ENCODE assay signal across 16 mouse cellular contexts in genomic region chr1:55198719-55199118, GRCm38 (mm10). TPM values are rescaled to one million over a fixed set of nuclear protein-coding genes. Genes with fewer than 3 reads are reported as not detected.
DNase-seq lines count a peak whose midpoint lies in the region; ATAC-seq and TF ChIP-seq lines count a peak whose summit lies in the region.
"Had no signal": no experiment of that assay in that cellular context is flagged by ENCODE, and none has a peak within 500 bp of the region (broad histone marks: within the 10 kb centered on the region; RNA-seq: fewer than 3 reads in every experiment).

No protein-coding gene starts in this region.

- H3K4me3 ChIP-seq in heart, embryonic 11.5 days (ENCODE audit: low read depth, low read length) = no peak overlapping the region
- no peak overlapping the region for H3K4me3 ChIP-seq in heart, adult 2 months
- H3K4me3 ChIP-seq in ES-E14 (ENCODE audit: insufficient read depth in 1 of 2, low read depth in 1 of 2, low read length in 2 of 2, poor library complexity in 1 of 2, severe bottlenecking in 1 of 2) = no peak overlapping the region
- H3K4me3 ChIP-seq: embryonic facial prominence, embryonic 15.5 days; hindbrain, embryonic 15.5 days; limb, embryonic 13.5 days had no signal

- no peaks in the 10 kb centered on the region for H3K9me3 ChIP-seq in heart, embryonic 11.5 days (replicated peaks; ENCODE audit: control insufficient read depth, low read length)
- no peaks in the 10 kb centered on the region for H3K9me3 ChIP-seq in ES-E14 (ENCODE audit: control insufficient read depth, insufficient read depth, low read depth, low read length)
- H3K9me3 ChIP-seq: embryonic facial prominence, embryonic 15.5 days; hindbrain, embryonic 15.5 days; limb, embryonic 13.5 days had no signal

- H3K36me3 ChIP-seq in heart, embryonic 11.5 days (ENCODE audit: control insufficient read depth, insufficient read depth, low read length) = no peaks in the 10 kb centered on the region
- H3K36me3 ChIP-seq in heart, adult 2 months (ENCODE audit: control insufficient read depth, insufficient read depth, low read length) = no peaks in the 10 kb centered on the region
- H3K36me3 ChIP-seq in ES-E14 (ENCODE audit: control insufficient read depth, insufficient read depth, low read length, poor library complexity, severe bottlenecking) = no peaks in the 10 kb centered on the region
- H3K36me3 ChIP-seq: hindbrain, embryonic 15.5 days had no signal

- no peaks in the 10 kb centered on the region for H3K79me2 ChIP-seq in heart, adult 2 months (replicated peaks; ENCODE audit: control insufficient read depth, insufficient read depth, low read length)

- 33% methylated on average over 3 of the region's 3 CpGs for WGBS in heart, embryonic 11.5 days (ENCODE audit: insufficient replicate concordance)
- 58% methylated on average over 3 of the region's 3 CpGs for WGBS in heart, adult 2 months

- H3K27me3 ChIP-seq in heart, embryonic 11.5 days (ENCODE audit: control insufficient read depth, insufficient read depth, low read length) = no peaks in the 10 kb centered on the region
- H3K27me3 ChIP-seq in heart, adult 2 months (ENCODE audit: control insufficient read depth, insufficient read depth, low read length) = no peaks in the 10 kb centered on the region
- H3K27me3 ChIP-seq: embryonic facial prominence, embryonic 15.5 days; hindbrain, embryonic 15.5 days; limb, embryonic 13.5 days had no signal

- intact Hi-C loops in heart, adult 2 months (cut with DNase I) = no loop called here

- no peak overlapping the region for H3K27ac ChIP-seq in heart, embryonic 11.5 days (ENCODE audit: low read depth, low read length)
- H3K27ac ChIP-seq in heart, adult 2 months = no peak overlapping the region
- peak overlapping the region; percentile 82; the same call in 1 of the 2 replicates for H3K27ac ChIP-seq in ES-E14 (ENCODE audit: insufficient read depth, low read depth, low read length, poor library complexity, severe bottlenecking)
- H3K27ac ChIP-seq: embryonic facial prominence, embryonic 15.5 days; hindbrain, embryonic 15.5 days; limb, embryonic 13.5 days had no signal

- DNase-seq in heart, adult 2 months = no peak
- peak; percentile 79 for DNase-seq in ES-E14 (ENCODE audit: low read depth, low spot score)
- DNase-seq in c-Kit-positive CD71-positive TER-119-negative erythroid progenitor cells, embryonic 14.5 days (ENCODE audit: low read depth) = peak; percentile 50
- no peak for DNase-seq in urinary bladder, postnatal 25 days (ENCODE audit: low spot score)
- no peak for DNase-seq in cerebellum, adult 18-20 months
- no peak for DNase-seq in urinary bladder, adult 18-20 months (ENCODE audit: low spot score in 2 of 2)
- DNase-seq: adrenal gland, postnatal 25 days; kidney, adult 11 months; kidney, postnatal 14 days; lung, postnatal 10 days; retina, postnatal 1 day had no signal

- H3K9ac ChIP-seq in heart, embryonic 11.5 days (ENCODE audit: low read depth, low read length) = no peak overlapping the region
- no peak overlapping the region for H3K9ac ChIP-seq in heart, adult 2 months (ENCODE audit: low read depth, low read length)
- H3K9ac ChIP-seq in ES-E14 (ENCODE audit: insufficient read depth, low read depth, low read length, poor library complexity, severe bottlenecking) = no peak overlapping the region
- H3K9ac ChIP-seq: embryonic facial prominence, embryonic 15.5 days; hindbrain, embryonic 15.5 days; limb, embryonic 13.5 days had no signal

- no peak for TF ChIP-seq POLR2A in heart, adult 2 months (IDR thresholded peaks at IDR 0.05; ENCODE audit: insufficient read depth, low read depth, low read length)

- TF ChIP-seq EP300 in heart, adult 2 months (IDR thresholded peaks at IDR 0.05; ENCODE audit: insufficient read depth, low read depth, low read length) = no peak

- H3K4me1 ChIP-seq in heart, embryonic 11.5 days (ENCODE audit: control insufficient read depth, insufficient read depth, low read length) = 0 out of 2 replicates have a peak, but pooled peaks cover 6% of the 10 kb centered on the region
- H3K4me1 ChIP-seq in heart, adult 2 months (ENCODE audit: control insufficient read depth, insufficient read depth, low read length) = no peaks in the 10 kb centered on the region
- H3K4me1 ChIP-seq in ES-E14 (ENCODE audit: control insufficient read depth in 2 of 2, insufficient read depth in 2 of 2, low read length in 2 of 2, poor library complexity in 1 of 2) = peaks cover 4 to 27% of the 10 kb centered on the region in 2 experiments; a peak in 3 of 4 replicates

- H3K4me2 ChIP-seq in heart, embryonic 11.5 days = no peak overlapping the region
- H3K4me2 ChIP-seq: embryonic facial prominence, embryonic 15.5 days; hindbrain, embryonic 15.5 days; limb, embryonic 13.5 days had no signal

- 0 out of 2 replicates have a peak, but pooled peaks have one; percentile 16 for ATAC-seq in heart, embryonic 11.5 days (replicated peaks; ENCODE audit: insufficient number of reproducible peaks, low FRiP score, low TSS enrichment)
- peak; percentile 84 for ATAC-seq in megakaryocyte progenitor cell, adult 5-6 weeks (replicated peaks; ENCODE audit: poor library complexity)

- no peak for TF ChIP-seq CTCF in heart, adult 2 months (IDR thresholded peaks at IDR 0.05)

- in situ Hi-C loops in ES-E14 (cut with MboI; ENCODE audit: low sequenced_read_pairs in 2 of 2, unreplicated experiment in 2 of 2) = no loop called here

TF ChIP-seq in ES-E14, 5 proteins besides CTCF, POLR2A, EP300 and RAD21:
- TF ChIP-seq ZNF384 (IDR thresholded peaks at IDR 0.05; ENCODE audit: low read depth, low read length) (no peak), MAFK (IDR thresholded peaks at IDR 0.05; ENCODE audit: insufficient read depth, low read depth, low read length) (0 out of 2 replicates have a peak, but pooled peaks have one; percentile 31), ZC3H11A (IDR thresholded peaks at IDR 0.05; ENCODE audit: borderline replicate concordance, low read depth, low read length) (no peak), HCFC1 (IDR thresholded peaks at IDR 0.05; ENCODE audit: borderline replicate concordance, insufficient read depth, low read length) (no peak), CHD2 (IDR thresholded peaks at IDR 0.05; ENCODE audit: low read depth, low read length) (no peak)

RNA-seq across cellular contexts. Expression of gene Rftn2, which starts 27.9 kb away (rescaled TPM):
- 4.8 and 6.3 TPM in 2 replicates for polyA plus RNA-seq in heart, embryonic 11.5 days (2014; fragmentation: Nextera tagmentation; extraction: Ambion mirVana)
- total RNA-seq in heart, adult 2 months (2021) = 10 to 100 TPM; 12.1 to 12.8 TPM
- polyA plus RNA-seq in heart, adult 2 months (2012; rRNA removed) = 2.7 and 6.4 TPM in 2 replicates
- total RNA-seq in ES-E14 (2012; rRNA removed) = 0.40 and 0.48 TPM in 2 replicates
- total RNA-seq in megakaryocyte progenitor cell, adult 5-6 weeks (2015) = 0.71 and 0.86 TPM in 2 replicates
- total RNA-seq in megakaryocyte progenitor cell, adult 5-6 weeks (2017) = 1.3 and 2.5 TPM in 2 replicates

RNA-seq across cellular contexts. Expression of gene Mars2, which starts 38.3 kb away (rescaled TPM):
- 3.9 and 4.0 TPM in 2 replicates for polyA plus RNA-seq in heart, embryonic 11.5 days (2014; fragmentation: Nextera tagmentation; extraction: Ambion mirVana)
- total RNA-seq in heart, adult 2 months (2021) = 1 to 10 TPM; 5.0 to 5.3 TPM
- polyA plus RNA-seq in heart, adult 2 months (2012; rRNA removed) = 2.0 and 3.6 TPM in 2 replicates
- total RNA-seq in ES-E14 (2012; rRNA removed) = 9.9 and 10.3 TPM in 2 replicates
- 6.8 and 8.2 TPM in 2 replicates for total RNA-seq in megakaryocyte progenitor cell, adult 5-6 weeks (2015)
- 8.5 and 10.4 TPM in 2 replicates for total RNA-seq in megakaryocyte progenitor cell, adult 5-6 weeks (2017)

Comparison
In these comparisons a context has a peak if more than half of its experiments do, and no peak if none do; other contexts are left out.
1. DNase-seq: peak in ES-E14 (single experiment) and c-Kit-positive CD71-positive TER-119-negative erythroid progenitor cells, embryonic 14.5 days (single experiment); none in heart, adult 2 months (0 of 2), urinary bladder, postnatal 25 days (single experiment), cerebellum, adult 18-20 months (0 of 2) and urinary bladder, adult 18-20 months (0 of 2).